Mouse (Mus musculus) C2C12 (cell line): ENCODE results near the gene Capn15. TPM values are rescaled to one million over a fixed set of nuclear protein-coding genes. Genes with fewer than 3 reads are reported as not detected.
A peak's percentile ranks its signal among the peaks of the same experiment; 100 is the strongest.

Experiments used
- H3K27me3 ChIP-seq: one replicate; pipeline ENCODE4 v1.6.1; 2011; ENCODE audit not compliant: control insufficient read depth, insufficient read depth, insufficient read length
- H3K36me3 ChIP-seq: one replicate; pipeline ENCODE4 v1.6.1; 2011; ENCODE audit not compliant: control insufficient read depth, insufficient read depth
- H3K4me3 ChIP-seq: one replicate; pipeline ENCODE4 v1.5.1; 2011; ENCODE audit warnings: mild to moderate bottlenecking, control low read depth; ENCODE audit not compliant: poor library complexity, insufficient read depth, severe bottlenecking
- H3K79me2 ChIP-seq: one replicate; pipeline ENCODE4 v1.6.1; 2011; ENCODE audit not compliant: control insufficient read depth, insufficient read depth
- H3K79me3 ChIP-seq: one replicate; pipeline ENCODE4 v1.6.1; 2011; ENCODE audit warnings: low read depth, control low read depth
- H3ac ChIP-seq: one replicate; pipeline ENCODE3; 2011; ENCODE audit warnings: low read depth; ENCODE audit not compliant: control insufficient read depth, insufficient read length
- CEBPB ChIP-seq: IDR thresholded peaks from one replicate; pipeline ENCODE4 v1.6.1; 2011; ENCODE audit warnings: low read depth, mild to moderate bottlenecking, control low read depth, moderate library complexity
- CTCF ChIP-seq: IDR thresholded peaks from one replicate; pipeline ENCODE4 v1.5.1; 2011; ENCODE audit not compliant: control insufficient read depth, insufficient read depth, insufficient read length
- FOSL1 ChIP-seq: IDR thresholded peaks from one replicate; pipeline ENCODE4 v1.8.0; 2011; ENCODE audit warnings: mild to moderate bottlenecking, low read length; ENCODE audit not compliant: poor library complexity, insufficient read depth, severe bottlenecking
- MAX ChIP-seq: IDR thresholded peaks from one replicate; pipeline ENCODE4 v1.6.1; 2011; ENCODE audit warnings: mild to moderate bottlenecking, control low read depth
- MYOD1 ChIP-seq: IDR thresholded peaks from one replicate; pipeline ENCODE4 v1.6.1; 2011; ENCODE audit warnings: low read depth; ENCODE audit not compliant: control insufficient read depth, insufficient read length
- MYOG ChIP-seq: IDR thresholded peaks from one replicate; pipeline ENCODE4 v1.6.1; 2011; ENCODE audit not compliant: control insufficient read depth, insufficient read length; ENCODE audit errors: extremely low read depth
- USF1 ChIP-seq: IDR thresholded peaks from one replicate; pipeline ENCODE4 v1.6.1; 2011; ENCODE audit warnings: low read depth, mild to moderate bottlenecking, control low read depth, moderate library complexity
- polyA plus RNA-seq: library from polyadenylated mRNA; unstranded; fragments of >200 nt; fragmentation: generic; extraction: Trizol; gene quantifications from one replicate; pipeline ENCODE4 v1.2.1, GENCODE M21; 2012; ENCODE audit warnings: missing spikeins

Gene Capn15
- polyA plus RNA-seq, 1 experiment = 10.6 TPM

- H3ac ChIP-seq = no peak overlapping the region
- H3K79me3 ChIP-seq = no peaks in the 10 kb centered on the region
- no peak overlapping the region for H3K4me3 ChIP-seq
- H3K27me3 ChIP-seq = no peaks in the 10 kb centered on the region
- H3K79me2 ChIP-seq = no peaks in the 10 kb centered on the region
- TF ChIP-seq CEBPB (no peak), MYOD1 (no peak), USF1 (no peak), MYOG (no peak), MAX (no peak), CTCF (no peak), FOSL1 (no peak)
- H3K36me3 ChIP-seq = peaks cover 35% of the 10 kb centered on the region
Measured at GRCm38 (mm10) chr17:26013711-26014110, 28.1 kb upstream of the Capn15 start.

- peaks cover 34% of the 10 kb centered on the region for H3K36me3 ChIP-seq
- TF ChIP-seq USF1 (no peak), CTCF (peak; percentile 78)
- H3K4me3 ChIP-seq = no peak overlapping the region
- no peaks in the 10 kb centered on the region for H3K79me2 ChIP-seq
- H3ac ChIP-seq = no peak overlapping the region
- no peaks in the 10 kb centered on the region for H3K79me3 ChIP-seq
- no peaks in the 10 kb centered on the region for H3K27me3 ChIP-seq
Measured at GRCm38 (mm10) chr17:26011841-26012460, 26.4 kb upstream of the Capn15 start.

GRCm38 (mm10) chr17:26009540-26009939 is 23.9 kb upstream of the Capn15 start:
- peaks cover 25% of the 10 kb centered on the region for H3K36me3 ChIP-seq
- H3K4me3 ChIP-seq = no peak overlapping the region

GRCm38 (mm10) chr17:26008787-26009186 is 23.2 kb upstream of the Capn15 start:
- Histone ChIP-seq H3K79me3 (no peaks in the 10 kb centered on the region), H3K79me2 (no peaks in the 10 kb centered on the region), H3K36me3 (peaks cover 17% of the 10 kb centered on the region), H3K27me3 (no peaks in the 10 kb centered on the region), H3ac (no peak overlapping the region), H3K4me3 (no peak overlapping the region)
- TF ChIP-seq CEBPB = no peak

More at GRCm38 (mm10) chr17:26009540-26009939, 23.9 kb upstream of the Capn15 start:
- Histone ChIP-seq H3K79me3 (no peaks in the 10 kb centered on the region), H3K79me2 (no peaks in the 10 kb centered on the region), H3K27me3 (no peaks in the 10 kb centered on the region), H3ac (no peak overlapping the region)
- TF ChIP-seq CTCF (peak; percentile 60), MYOD1 (no peak)

- Histone ChIP-seq H3K79me3 (no peaks in the 10 kb centered on the region), H3K27me3 (no peaks in the 10 kb centered on the region), H3K36me3 (peaks cover 21% of the 10 kb centered on the region), H3K4me3 (no peak overlapping the region), H3K79me2 (no peaks in the 10 kb centered on the region), H3ac (no peak overlapping the region)
- TF ChIP-seq MYOD1 = no peak
Measured at GRCm38 (mm10) chr17:26008331-26008730, 22.7 kb upstream of the Capn15 start.

DNA sequence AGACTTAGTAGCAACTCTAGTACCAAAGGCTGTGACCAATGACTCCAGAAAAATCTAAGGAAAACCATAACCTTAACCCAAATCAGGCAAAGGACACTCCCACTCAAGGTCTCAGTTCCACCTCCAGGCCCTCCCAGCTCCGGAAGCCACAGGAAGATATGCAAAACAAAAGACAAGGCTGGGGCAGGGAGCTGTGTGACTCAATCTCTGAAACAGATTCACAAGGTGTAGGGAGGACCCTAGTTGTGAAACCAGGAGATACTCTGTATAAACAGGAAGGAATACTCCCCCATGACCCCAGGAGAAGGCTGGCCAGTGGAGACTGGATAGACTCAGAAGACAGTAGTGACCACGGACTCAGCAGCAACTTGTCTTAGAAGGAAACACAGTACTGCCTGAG is 22.1 kb upstream of the Capn15 start:
- TF ChIP-seq MAX (no peak), USF1 (no peak), FOSL1 (no peak), MYOG (no peak), CTCF (no peak), MYOD1 (no peak), CEBPB (no peak)
- Histone ChIP-seq H3ac (no peak overlapping the region), H3K79me2 (no peaks in the 10 kb centered on the region), H3K36me3 (peaks cover 24% of the 10 kb centered on the region), H3K4me3 (no peak overlapping the region), H3K79me3 (no peaks in the 10 kb centered on the region), H3K27me3 (no peaks in the 10 kb centered on the region)
